Mouse (Mus musculus) midbrain, embryonic 14.5 days (tissue): ENCODE data around the gene BC016579. TPM values are rescaled to one million over a fixed set of nuclear protein-coding genes. Genes with fewer than 3 reads are reported as not detected.

Experiments used
- ATAC-seq: fragments of 200-750 bp; cut with Nextera tagmentation; 2 replicates; pipeline ENCODE4 v1.8.0; 2017; ENCODE audit warnings: moderate number of reproducible peaks, moderate library complexity; ENCODE audit not compliant: low FRiP score, low TSS enrichment
- DNase-seq: peaks from one replicate; pipeline ENCODE4 v3.0.0-alpha.2; 2015
- H3K27ac ChIP-seq: fragments of 300-500 bp; sonication (generic); replicated peaks from 2 replicates; pipeline ENCODE4 v1.5.1; 2014; ENCODE audit warnings: mild to moderate bottlenecking, low read depth, low read length, moderate library complexity
- H3K27me3 ChIP-seq: fragments of 300-500 bp; sonication (generic); 2 replicates; pipeline ENCODE4 v1.6.1; 2014; ENCODE audit warnings: low read length, control low read depth, mixed read lengths; ENCODE audit not compliant: control insufficient read depth, insufficient read depth
- H3K36me3 ChIP-seq: fragments of 300-500 bp; sonication (generic); 2 replicates; pipeline ENCODE4 v1.6.1; 2014; ENCODE audit warnings: low read length, control low read depth; ENCODE audit not compliant: control insufficient read depth, insufficient read depth
- H3K4me1 ChIP-seq: fragments of 300-500 bp; sonication (generic); 2 replicates; pipeline ENCODE4 v1.6.1; 2014; ENCODE audit warnings: mild to moderate bottlenecking, antibody characterized with exemption, low read length, control low read depth; ENCODE audit not compliant: control insufficient read depth, insufficient read depth
- H3K4me2 ChIP-seq: fragments of 300-500 bp; sonication (generic); 2 replicates; pipeline ENCODE4 v1.6.1; 2014; ENCODE audit warnings: mild to moderate bottlenecking, low read length, moderate library complexity
- H3K4me3 ChIP-seq: fragments of 300-500 bp; sonication (generic); replicated peaks from 2 replicates; pipeline ENCODE4 v1.5.1; 2014; ENCODE audit warnings: low read depth, low read length
- H3K9ac ChIP-seq: fragments of 300-500 bp; sonication (generic); replicated peaks from 2 replicates; pipeline ENCODE4 v1.6.1; 2014; ENCODE audit warnings: mild to moderate bottlenecking, low read length, moderate library complexity
- H3K9me3 ChIP-seq: fragments of 300-500 bp; sonication (generic); 2 replicates; pipeline ENCODE4 v1.6.1; 2016; ENCODE audit warnings: low read length, control low read depth, mixed read lengths; ENCODE audit not compliant: control insufficient read depth
- WGBS: fragments of 180-500 bp; shearing (Covaris S2); extraction: QIAGEN DNeasy Blood & Tissue Kit; methylation state at CpG from one replicate; pipeline ENCODE4 v1.1.7; 2014; 5-methylcytosine and 5-hydroxymethylcytosine counted together
- polyA plus RNA-seq: library from polyadenylated mRNA; unstranded; fragments of >200 nt; fragmentation: Nextera tagmentation; extraction: Ambion mirVana; gene quantifications from 2 replicates; pipeline ENCODE4 v1.2.1, GENCODE M21; 2014

Gene BC016579
- polyA plus RNA-seq = 0.09 TPM in 1 of 2 replicates, not detected in the other

DNA sequence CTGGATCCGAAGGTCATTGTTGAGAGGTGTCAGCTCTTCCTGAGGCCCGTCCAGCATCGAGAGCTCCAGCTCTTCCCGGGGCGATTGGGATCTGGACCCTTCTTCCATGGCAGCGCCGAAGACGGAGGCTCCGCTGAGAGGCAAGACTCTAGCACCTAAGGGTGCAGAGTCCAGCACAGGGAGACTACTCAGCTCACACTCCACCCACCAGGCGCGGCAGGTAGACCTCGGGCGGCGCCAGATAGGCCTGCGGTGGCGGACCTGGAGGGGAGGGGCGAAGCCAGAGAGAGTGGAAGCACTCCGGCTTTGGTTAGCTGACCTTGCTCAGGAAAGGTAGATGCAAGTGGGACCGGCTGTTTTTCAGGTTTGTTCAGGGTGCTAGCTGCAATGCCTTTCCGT is at the start of gene BC016579:
BC016579 (minus strand) TSS at position 135 of the 399 bp plus-strand sequence.
- H3K27ac ChIP-seq = no peak within 1 kb of the TSS
- no peak within 1 kb of the TSS for H3K9ac ChIP-seq
- no peaks in the 10 kb centered on the region for H3K9me3 ChIP-seq
- DNase-seq = no peak
- 0 out of 2 replicates have a peak, but pooled peaks cover 4% of the 10 kb centered on the region for H3K27me3 ChIP-seq
- H3K36me3 ChIP-seq = no peaks in the 10 kb centered on the region
- peak within 1 kb of the TSS; percentile 16 for H3K4me3 ChIP-seq
- no peaks in the 10 kb centered on the region for H3K4me1 ChIP-seq
- no peak for ATAC-seq
- 8% methylated on average over 20 of the region's 20 CpGs for WGBS
- H3K4me2 ChIP-seq = peak within 1 kb of the TSS; percentile 46

DNA sequence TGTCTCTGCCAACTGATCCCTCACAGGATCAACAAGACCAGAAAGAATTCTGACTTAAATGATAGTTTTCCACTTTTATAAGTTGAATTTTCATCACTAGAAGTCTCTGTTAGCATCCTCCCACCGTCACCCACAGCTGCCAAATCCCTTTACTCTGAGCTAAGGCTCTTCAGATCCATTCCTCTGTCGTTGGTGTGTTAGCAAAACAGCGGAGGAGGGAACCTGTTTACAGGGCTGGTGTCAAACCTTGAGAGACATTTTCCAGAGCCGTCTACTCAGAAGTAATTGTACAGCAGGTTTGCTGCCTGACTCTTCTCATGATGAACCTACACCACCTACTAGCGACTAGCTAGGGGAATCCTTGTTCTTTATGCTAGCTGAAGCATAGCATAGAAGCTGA is 45.4 kb upstream of the BC016579 start:
- Histone ChIP-seq H3K4me2 (no peak overlapping the region), H3K27me3 (no peaks in the 10 kb centered on the region), H3K36me3 (no peaks in the 10 kb centered on the region), H3K9me3 (no peaks in the 10 kb centered on the region), H3K4me1 (0 out of 2 replicates have a peak, but pooled peaks cover 3% of the 10 kb centered on the region), H3K4me3 (no peak overlapping the region), H3K27ac (no peak overlapping the region), H3K9ac (no peak overlapping the region)
- DNase-seq = no peak
- no peak for ATAC-seq
- WGBS = 85% methylated on average over 5 of the region's 5 CpGs

DNA sequence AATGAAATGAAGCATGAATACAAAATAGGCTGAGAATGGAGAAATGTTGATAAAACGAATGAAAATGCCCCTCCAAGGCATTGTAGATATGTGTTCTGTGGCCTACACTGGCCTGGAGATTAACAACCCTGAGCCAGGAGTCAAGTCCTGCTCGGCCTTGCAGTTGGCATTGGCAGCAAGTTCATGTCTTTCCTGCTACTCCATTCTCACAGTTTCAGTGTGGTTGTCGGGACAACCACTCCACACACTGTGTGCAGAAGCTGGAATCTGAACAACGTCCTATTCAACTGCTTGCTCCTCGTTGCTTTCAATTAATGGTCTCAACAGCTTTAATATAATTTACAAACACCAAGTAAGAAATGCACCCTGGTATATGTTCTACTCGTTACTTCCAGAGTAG is 44.1 kb upstream of the BC016579 start:
- H3K27me3 ChIP-seq = no peaks in the 10 kb centered on the region
- H3K27ac ChIP-seq = no peak overlapping the region
- WGBS = 56% methylated on average over 6 of the region's 6 CpGs
- H3K4me2 ChIP-seq = no peak overlapping the region
- peak; percentile 24 for DNase-seq
- ATAC-seq = no peak
- no peak overlapping the region for H3K9ac ChIP-seq
- no peaks in the 10 kb centered on the region for H3K9me3 ChIP-seq
- no peaks in the 10 kb centered on the region for H3K36me3 ChIP-seq
- H3K4me3 ChIP-seq = no peak overlapping the region
- H3K4me1 ChIP-seq = peaks cover 8% of the 10 kb centered on the region; the same call in 1 of the 2 replicates

DNA sequence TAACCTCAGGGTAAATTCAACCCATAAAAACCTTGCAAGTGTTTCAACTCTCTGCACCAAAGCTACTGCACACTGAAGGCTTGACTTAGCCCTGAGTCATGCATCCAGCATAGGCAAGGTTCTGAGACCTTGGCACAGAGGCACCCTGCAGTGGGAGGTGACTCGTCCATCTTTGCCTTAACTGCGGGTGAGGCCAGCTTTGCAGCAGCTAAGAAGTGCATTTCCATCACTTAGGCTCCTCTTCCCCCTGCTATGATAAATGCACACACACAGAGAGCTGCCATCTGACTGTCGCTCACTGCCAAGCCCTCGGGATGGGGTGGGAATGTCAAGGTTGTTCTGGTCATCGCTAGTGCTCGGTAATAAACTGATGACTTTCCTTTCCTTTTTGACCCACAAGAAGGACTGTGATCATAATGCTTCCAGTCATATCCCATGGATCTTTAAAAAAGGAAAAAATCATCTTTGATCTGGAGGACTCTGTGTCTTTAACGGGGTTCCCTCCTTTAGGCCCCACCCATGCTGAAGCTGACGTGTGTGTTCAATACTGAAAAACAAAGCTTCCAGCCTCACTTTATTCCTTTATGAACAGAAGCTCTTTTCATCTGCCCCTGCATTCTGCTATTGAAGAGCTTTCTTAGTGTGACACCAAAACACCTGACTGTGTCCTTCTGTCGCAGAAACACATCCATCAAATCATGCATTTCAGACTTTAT is 41.7 kb upstream of the BC016579 start:
- no peaks in the 10 kb centered on the region for H3K27me3 ChIP-seq
- DNase-seq (no peak), ATAC-seq (no peak)
- H3K9me3 ChIP-seq = no peaks in the 10 kb centered on the region
- no peak overlapping the region for H3K4me2 ChIP-seq
- no peak overlapping the region for H3K9ac ChIP-seq
- H3K27ac ChIP-seq = no peak overlapping the region
- H3K36me3 ChIP-seq = no peaks in the 10 kb centered on the region
- whole genome bisulfite sequencing = 75% methylated on average over 9 of the region's 9 CpGs
- H3K4me3 ChIP-seq = no peak overlapping the region
- peaks cover 16% of the 10 kb centered on the region for H3K4me1 ChIP-seq

DNA sequence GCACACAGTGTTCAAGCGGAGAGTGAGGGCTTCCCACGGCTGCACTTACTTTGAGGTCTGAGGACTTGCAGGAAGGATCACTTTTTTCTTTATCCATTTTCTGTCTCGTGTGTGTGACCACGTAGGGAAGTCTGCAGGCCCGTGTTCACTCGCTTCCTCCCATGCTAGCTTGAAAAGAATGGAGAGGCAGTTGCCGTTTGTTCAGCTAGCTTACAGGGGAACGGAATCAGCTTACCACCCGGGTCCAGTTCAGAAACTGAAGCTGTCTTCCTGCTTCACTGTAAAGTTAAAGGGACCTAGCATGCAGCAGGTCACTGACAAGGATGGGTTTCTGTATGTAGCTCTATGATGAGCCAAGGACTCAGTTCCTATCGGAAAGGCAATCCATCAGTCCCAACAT is 39.7 kb upstream of the BC016579 start, which contains the start of gene Tmprss7:
Tmprss7 (minus strand) TSS at position 101 of the 400 bp plus-strand sequence.
- H3K36me3 ChIP-seq = no peaks in the 10 kb centered on the region
- no peak within 1 kb of the TSS; the same call in 1 of the 2 replicates for H3K27ac ChIP-seq
- 63% methylated on average over 10 of the region's 10 CpGs for WGBS
- no peak within 1 kb of the TSS for H3K4me3 ChIP-seq
- no peaks in the 10 kb centered on the region for H3K9me3 ChIP-seq
- H3K4me2 ChIP-seq = no peak within 1 kb of the TSS
- ATAC-seq (no peak), DNase-seq (no peak)
- H3K9ac ChIP-seq = no peak within 1 kb of the TSS
- no peaks in the 10 kb centered on the region for H3K27me3 ChIP-seq
- H3K4me1 ChIP-seq = peaks cover 23% of the 10 kb centered on the region

DNA sequence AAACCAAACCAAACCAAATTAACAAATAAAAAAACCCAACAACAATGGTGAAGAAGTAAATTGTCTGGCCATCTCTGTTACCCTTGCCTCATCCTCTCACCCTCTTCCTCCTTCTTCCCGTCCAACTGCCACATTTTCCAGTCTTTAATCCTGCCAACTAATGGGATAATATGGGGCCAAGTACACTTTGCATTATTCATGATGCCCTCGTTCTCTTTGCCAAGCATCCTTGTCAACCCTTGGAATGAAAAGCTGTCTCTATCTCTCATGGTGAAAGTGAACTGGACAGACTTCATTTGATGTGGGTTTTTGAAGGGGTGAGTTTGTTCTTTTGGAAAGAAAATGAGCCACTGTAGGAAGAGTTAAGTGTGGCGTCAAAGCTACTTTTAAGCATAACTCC is 39.0 kb upstream of the BC016579 start:
- Histone ChIP-seq H3K4me2 (no peak overlapping the region), H3K36me3 (no peaks in the 10 kb centered on the region), H3K27ac (no peak overlapping the region), H3K4me1 (peaks cover 23% of the 10 kb centered on the region), H3K9ac (no peak overlapping the region), H3K9me3 (no peaks in the 10 kb centered on the region), H3K4me3 (no peak overlapping the region), H3K27me3 (no peaks in the 10 kb centered on the region)
- WGBS = 11% methylated on average over 3 of the region's 3 CpGs
- DNase-seq (peak; percentile 60), ATAC-seq (peak; percentile 37; the same call in 1 of the 2 replicates)

DNA sequence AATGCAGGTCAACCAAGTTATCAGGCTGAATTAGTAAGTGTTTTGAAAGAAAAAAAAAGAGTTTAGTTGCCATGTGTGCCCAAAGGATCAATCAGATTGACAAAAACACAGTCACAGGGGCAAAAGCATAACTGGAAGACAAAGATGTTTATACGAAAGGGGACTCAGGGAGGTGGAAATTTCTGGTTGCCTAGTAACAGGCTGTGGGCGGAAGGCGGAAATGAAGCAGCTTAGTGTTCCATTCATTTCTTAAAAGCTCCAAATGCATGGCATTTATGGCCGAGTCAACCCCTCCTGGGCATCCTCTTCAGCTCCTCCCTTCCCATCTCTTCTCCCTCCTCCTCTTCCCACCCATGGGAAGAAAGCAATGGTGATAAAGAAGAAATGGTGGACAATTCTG is 36.3 kb upstream of the BC016579 start:
- H3K9me3 ChIP-seq = no peaks in the 10 kb centered on the region
- ATAC-seq (peak; percentile 51; the same call in 1 of the 2 replicates), DNase-seq (peak; percentile 80)
- H3K36me3 ChIP-seq = no peaks in the 10 kb centered on the region
- 0% methylated on average over 4 of the region's 4 CpGs for WGBS
- H3K4me3 ChIP-seq = no peak overlapping the region
- H3K4me1 ChIP-seq = peaks cover 22% of the 10 kb centered on the region
- H3K4me2 ChIP-seq = peak overlapping the region; percentile 24
- H3K9ac ChIP-seq = no peak overlapping the region
- no peaks in the 10 kb centered on the region for H3K27me3 ChIP-seq
- peak overlapping the region; percentile 73 for H3K27ac ChIP-seq

DNA sequence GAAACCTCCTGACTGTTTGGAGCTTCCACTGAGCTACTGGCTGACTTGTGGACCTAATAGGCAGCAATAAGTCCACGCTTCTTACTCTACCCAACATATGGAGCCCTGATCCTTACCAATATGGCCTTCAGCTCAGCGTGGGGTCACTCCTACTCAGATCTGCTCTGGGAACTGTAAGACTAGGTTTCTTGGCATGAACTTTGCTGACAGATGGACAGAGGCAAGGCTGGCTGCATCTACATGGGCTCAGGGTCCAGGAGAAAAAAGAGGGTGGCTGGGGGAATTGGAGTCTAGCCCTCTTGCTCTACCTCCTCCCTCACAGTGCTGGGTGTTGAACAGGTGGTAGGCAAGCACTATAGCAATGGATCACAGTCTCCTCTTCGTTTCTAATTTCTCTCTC is 33.0 kb upstream of the BC016579 start:
- H3K9me3 ChIP-seq = no peaks in the 10 kb centered on the region
- no peak overlapping the region for H3K9ac ChIP-seq
- H3K4me1 ChIP-seq = peaks cover 14% of the 10 kb centered on the region
- no peaks in the 10 kb centered on the region for H3K27me3 ChIP-seq
- no peaks in the 10 kb centered on the region for H3K36me3 ChIP-seq
- no peak overlapping the region for H3K4me2 ChIP-seq
- no peak overlapping the region for H3K4me3 ChIP-seq
- ATAC-seq (no peak), DNase-seq (no peak)
- 78% methylated on average over 3 of the region's 3 CpGs for WGBS
- H3K27ac ChIP-seq = no peak overlapping the region

DNA sequence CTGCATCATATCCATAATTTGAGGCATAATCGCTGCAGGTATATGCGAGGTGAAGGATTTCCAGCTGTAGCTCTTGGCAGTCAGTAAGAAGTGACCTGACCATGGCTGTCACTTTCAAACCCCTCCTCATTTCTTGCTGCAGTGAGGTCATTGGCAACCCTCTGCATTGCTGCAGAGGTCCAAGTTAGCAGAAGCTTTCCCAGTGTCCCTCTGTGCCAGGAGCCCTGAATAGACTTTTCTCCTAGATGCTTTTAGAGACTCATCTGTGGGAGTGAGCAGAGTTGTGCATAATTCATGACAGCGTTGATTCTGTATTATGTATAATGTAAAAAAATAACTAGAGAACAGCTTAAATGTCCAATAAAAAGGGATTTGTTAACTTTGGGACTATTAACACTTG is 31.4 kb upstream of the BC016579 start:
- Histone ChIP-seq H3K4me2 (no peak overlapping the region), H3K36me3 (no peaks in the 10 kb centered on the region), H3K9me3 (no peaks in the 10 kb centered on the region), H3K4me1 (peaks cover 6% of the 10 kb centered on the region), H3K4me3 (no peak overlapping the region), H3K9ac (no peak overlapping the region), H3K27ac (no peak overlapping the region), H3K27me3 (no peaks in the 10 kb centered on the region)
- WGBS = 58% methylated on average over 3 of the region's 3 CpGs
- ATAC-seq (no peak; the same call in 1 of the 2 replicates), DNase-seq (no peak)
